Mouse (Mus musculus) olfactory bulb, adult 2 months (tissue): ENCODE measurements around the gene Cercam.
"Not testable (repeated sequence)": the region's sequence is repeated elsewhere in the genome, so short reads cannot be mapped to it uniquely, and the experiment has no call there.

Source experiments
- CTCF ChIP-seq: fragments of 200-500 bp; IDR thresholded peaks from 2 replicates; pipeline ENCODE4 v1.5.1; 2012; ENCODE audit warnings: low read depth, mild to moderate bottlenecking, low read length, moderate library complexity; ENCODE audit not compliant: insufficient read depth
- POLR2A ChIP-seq: fragments of 200-500 bp; IDR thresholded peaks from 2 replicates; pipeline ENCODE4 v1.6.1; 2012; ENCODE audit warnings: mild to moderate bottlenecking, low read depth, low read length, moderate library complexity; ENCODE audit not compliant: insufficient read depth

- TF ChIP-seq POLR2A, CTCF: not testable (repeated sequence)
These were observed 39.2 kb downstream of the Cercam start for GRCm38 (mm10) chr2:29908171-29908570.
